Mouse (Mus musculus): ENCODE data around the gene Erich3.

GRCm38 (mm10) chr3:154693902-154694301 is 30.2 kb downstream of the Erich3 start:
- TF ChIP-seq POLR2A (IDR thresholded peaks at IDR 0.05; ENCODE audit: low read depth, low read length) (no peak), CTCF (IDR thresholded peaks at IDR 0.05; ENCODE audit: borderline replicate concordance, insufficient read depth, low read length) (no peak)
